Mouse (Mus musculus) heart, embryonic 12.5 days (tissue): ENCODE data around the gene Ccl24. TPM values are rescaled to one million over a fixed set of nuclear protein-coding genes. Genes with fewer than 3 reads are reported as not detected.
A peak's percentile ranks its signal among the peaks of the same experiment; 100 is the strongest.

ENCODE experiments used
- ATAC-seq: fragments of 200-750 bp; cut with Nextera tagmentation; 2 replicates; pipeline ENCODE4 v1.8.0; 2017; ENCODE audit warnings: moderate TSS enrichment, moderate library complexity; ENCODE audit not compliant: insufficient number of reproducible peaks, low FRiP score
- H3K27ac ChIP-seq: fragments of 300-500 bp; sonication (generic); 2 replicates; pipeline ENCODE4 v1.5.1; 2016; ENCODE audit warnings: mild to moderate bottlenecking, moderate library complexity; ENCODE audit not compliant: poor library complexity, severe bottlenecking
- H3K27me3 ChIP-seq: fragments of 300-500 bp; sonication (generic); replicated peaks from 2 replicates; pipeline ENCODE4 v1.6.1; 2016; ENCODE audit warnings: mild to moderate bottlenecking, moderate library complexity
- H3K36me3 ChIP-seq: fragments of 300-500 bp; sonication (generic); 2 replicates; pipeline ENCODE4 v1.6.1; 2016; ENCODE audit warnings: mild to moderate bottlenecking, moderate library complexity
- H3K4me1 ChIP-seq: fragments of 300-500 bp; sonication (generic); replicated peaks from 2 replicates; pipeline ENCODE4 v1.6.1; 2016; ENCODE audit warnings: mild to moderate bottlenecking
- H3K4me2 ChIP-seq: fragments of 300-500 bp; sonication (generic); 2 replicates; pipeline ENCODE4 v1.6.1; 2016; ENCODE audit warnings: mild to moderate bottlenecking, moderate library complexity
- H3K4me3 ChIP-seq: fragments of 300-500 bp; sonication (generic); 2 replicates; pipeline ENCODE4 v1.5.1; 2016; ENCODE audit warnings: mild to moderate bottlenecking
- H3K9ac ChIP-seq: fragments of 300-500 bp; sonication (generic); 2 replicates; pipeline ENCODE4 v1.6.1; 2016; ENCODE audit warnings: mild to moderate bottlenecking, moderate library complexity
- H3K9me3 ChIP-seq: fragments of 300-500 bp; sonication (generic); replicated peaks from 2 replicates; pipeline ENCODE4 v1.6.1; 2016; ENCODE audit warnings: mild to moderate bottlenecking, moderate library complexity
- WGBS: fragments of 180-500 bp; shearing (Covaris S2); methylation state at CpG from one replicate; pipeline ENCODE4 v1.1.7; 2016; 5-methylcytosine and 5-hydroxymethylcytosine counted together
- polyA plus RNA-seq: library from polyadenylated mRNA; unstranded; fragments of >200 nt; fragmentation: Nextera tagmentation; extraction: Ambion mirVana; gene quantifications from 2 replicates; pipeline ENCODE4 v1.2.1, GENCODE M21; 2016

The Ccl24 gene
- polyA plus RNA-seq, 1 experiment from 2014 or later = 0.56 TPM

- peak within 1 kb of the TSS; percentile 74 for H3K4me3 ChIP-seq
- WGBS = under 1% methylated on average over 46 of the region's 46 CpGs
- peaks cover 7% of the 10 kb centered on the region; the same call in 1 of the 2 replicates for H3K27me3 ChIP-seq
- H3K4me2 ChIP-seq = peak within 1 kb of the TSS; percentile 94
- H3K36me3 ChIP-seq = no peaks in the 10 kb centered on the region; the same call in 1 of the 2 replicates
- H3K9ac ChIP-seq = peak within 1 kb of the TSS; percentile 75
- H3K27ac ChIP-seq = no peak within 1 kb of the TSS
- H3K9me3 ChIP-seq = no peaks in the 10 kb centered on the region
- peak; percentile 98 for ATAC-seq
- H3K4me1 ChIP-seq = peaks cover 5% of the 10 kb centered on the region
Measured at GRCm38 (mm10) chr5:135544865-135545797, 27.7 kb downstream of the Ccl24 start, which contains the start of gene Hip1. TSS of gene Hip1 (minus strand) at chr5:135545120.

- Histone ChIP-seq H3K4me3 (peak overlapping the region; percentile 74), H3K36me3 (no peaks in the 10 kb centered on the region; the same call in 1 of the 2 replicates), H3K9ac (peak overlapping the region; percentile 61), H3K27me3 (peaks cover 6% of the 10 kb centered on the region; the same call in 1 of the 2 replicates), H3K27ac (no peak overlapping the region), H3K9me3 (no peaks in the 10 kb centered on the region), H3K4me2 (peak overlapping the region; percentile 94), H3K4me1 (peaks cover 5% of the 10 kb centered on the region)
- no peak for ATAC-seq
- WGBS = 6% methylated on average over 15 of the region's 15 CpGs
Measured at GRCm38 (mm10) chr5:135544032-135544558, 28.8 kb downstream of the Ccl24 start.

- 0 out of 2 replicates have a peak, but pooled peaks cover 4% of the 10 kb centered on the region for H3K4me1 ChIP-seq
- H3K9me3 ChIP-seq = no peaks in the 10 kb centered on the region
- no peak overlapping the region for H3K4me2 ChIP-seq
- no peak overlapping the region for H3K27ac ChIP-seq
- H3K9ac ChIP-seq = no peak overlapping the region
- H3K27me3 ChIP-seq = no peaks in the 10 kb centered on the region
- no peak overlapping the region for H3K4me3 ChIP-seq
- no peak for ATAC-seq
- whole genome bisulfite sequencing = 68% methylated on average over 10 of the region's 10 CpGs
- H3K36me3 ChIP-seq = no peaks in the 10 kb centered on the region; the same call in 1 of the 2 replicates
Measured at GRCm38 (mm10) chr5:135537794-135538214, 35.0 kb downstream of the Ccl24 start.

GRCm38 (mm10) chr5:135537326-135537725, 35.5 kb downstream of the Ccl24 start:
- Histone ChIP-seq H3K4me3 (no peak overlapping the region), H3K4me2 (no peak overlapping the region), H3K4me1 (0 out of 2 replicates have a peak, but pooled peaks cover 4% of the 10 kb centered on the region), H3K27me3 (no peaks in the 10 kb centered on the region), H3K9me3 (no peaks in the 10 kb centered on the region), H3K36me3 (no peaks in the 10 kb centered on the region; the same call in 1 of the 2 replicates), H3K9ac (no peak overlapping the region), H3K27ac (no peak overlapping the region)
- WGBS = 59% methylated on average over 4 of the region's 4 CpGs
- 0 out of 2 replicates have a peak, but pooled peaks have one; percentile 43 for ATAC-seq

GRCm38 (mm10) chr5:135535867-135536266, 37.0 kb downstream of the Ccl24 start:
- H3K4me1 ChIP-seq = 0 out of 2 replicates have a peak, but pooled peaks cover 14% of the 10 kb centered on the region
- no peak overlapping the region for H3K4me2 ChIP-seq
- H3K27me3 ChIP-seq = no peaks in the 10 kb centered on the region
- 0 out of 2 replicates have a peak, but pooled peaks cover 3% of the 10 kb centered on the region for H3K36me3 ChIP-seq
- no peak overlapping the region for H3K4me3 ChIP-seq
- ATAC-seq = no peak
- H3K27ac ChIP-seq = no peak overlapping the region
- no peak overlapping the region for H3K9ac ChIP-seq
- no peaks in the 10 kb centered on the region for H3K9me3 ChIP-seq

GRCm38 (mm10) chr5:135533431-135533830, 39.4 kb downstream of the Ccl24 start:
- ATAC-seq = peak; percentile 60

GRCm38 (mm10) chr5:135531306-135531845, 41.5 kb downstream of the Ccl24 start:
- no peaks in the 10 kb centered on the region for H3K27me3 ChIP-seq
- no peak overlapping the region for H3K4me3 ChIP-seq
- 77% methylated on average over 11 of the region's 11 CpGs for WGBS
- H3K27ac ChIP-seq = no peak overlapping the region
- H3K9me3 ChIP-seq = no peaks in the 10 kb centered on the region
- no peak overlapping the region for H3K9ac ChIP-seq
- H3K36me3 ChIP-seq = 0 out of 2 replicates have a peak, but pooled peaks cover 3% of the 10 kb centered on the region
- H3K4me1 ChIP-seq = peaks cover 30% of the 10 kb centered on the region
- ATAC-seq = no peak
- no peak overlapping the region for H3K4me2 ChIP-seq

More at GRCm38 (mm10) chr5:135533431-135533830, 39.4 kb downstream of the Ccl24 start:
- Histone ChIP-seq H3K27me3 (no peaks in the 10 kb centered on the region), H3K4me3 (no peak overlapping the region), H3K9ac (no peak overlapping the region), H3K4me1 (peaks cover 23% of the 10 kb centered on the region), H3K4me2 (no peak overlapping the region), H3K36me3 (0 out of 2 replicates have a peak, but pooled peaks cover 3% of the 10 kb centered on the region), H3K27ac (peak overlapping the region; percentile 49), H3K9me3 (no peaks in the 10 kb centered on the region)
- 61% methylated on average over 10 of the region's 10 CpGs for WGBS

GRCm38 (mm10) chr5:135529964-135530363, 42.9 kb downstream of the Ccl24 start:
- no peak for ATAC-seq
- H3K36me3 ChIP-seq = 0 out of 2 replicates have a peak, but pooled peaks cover 3% of the 10 kb centered on the region
- no peak overlapping the region for H3K4me2 ChIP-seq
- no peak overlapping the region for H3K9ac ChIP-seq
- no peaks in the 10 kb centered on the region for H3K27me3 ChIP-seq
- H3K9me3 ChIP-seq = no peaks in the 10 kb centered on the region
- WGBS = 58% methylated on average over 2 of the region's 2 CpGs
- no peak overlapping the region for H3K4me3 ChIP-seq
- H3K4me1 ChIP-seq = peaks cover 45% of the 10 kb centered on the region
- H3K27ac ChIP-seq = no peak overlapping the region

- ATAC-seq = no peak
- Histone ChIP-seq H3K9ac (no peak overlapping the region), H3K4me3 (no peak overlapping the region), H3K27me3 (no peaks in the 10 kb centered on the region), H3K4me1 (peaks cover 51% of the 10 kb centered on the region), H3K9me3 (no peaks in the 10 kb centered on the region), H3K4me2 (no peak overlapping the region), H3K27ac (no peak overlapping the region), H3K36me3 (0 out of 2 replicates have a peak, but pooled peaks cover 3% of the 10 kb centered on the region)
- 79% methylated on average over 3 of the region's 3 CpGs for WGBS
Measured at GRCm38 (mm10) chr5:135529310-135529709, 43.5 kb downstream of the Ccl24 start.

- Histone ChIP-seq H3K27ac (no peak overlapping the region), H3K4me2 (no peak overlapping the region), H3K4me1 (peaks cover 55% of the 10 kb centered on the region), H3K9me3 (0 out of 2 replicates have a peak, but pooled peaks cover 3% of the 10 kb centered on the region), H3K9ac (no peak overlapping the region), H3K4me3 (no peak overlapping the region), H3K36me3 (peaks cover 9% of the 10 kb centered on the region; the same call in 1 of the 2 replicates), H3K27me3 (no peaks in the 10 kb centered on the region)
- no peak for ATAC-seq
- WGBS = 63% methylated on average over 7 of the region's 7 CpGs
Measured at GRCm38 (mm10) chr5:135527986-135528385, 44.9 kb downstream of the Ccl24 start.
